Mouse (Mus musculus) cerebellum, adult 9-10 months (tissue): ENCODE data around the gene Mical3.

ENCODE experiments used
- DNase-seq: peaks from one replicate; pipeline ENCODE4 v3.0.0; 2022

Gene Mical3

DNA sequence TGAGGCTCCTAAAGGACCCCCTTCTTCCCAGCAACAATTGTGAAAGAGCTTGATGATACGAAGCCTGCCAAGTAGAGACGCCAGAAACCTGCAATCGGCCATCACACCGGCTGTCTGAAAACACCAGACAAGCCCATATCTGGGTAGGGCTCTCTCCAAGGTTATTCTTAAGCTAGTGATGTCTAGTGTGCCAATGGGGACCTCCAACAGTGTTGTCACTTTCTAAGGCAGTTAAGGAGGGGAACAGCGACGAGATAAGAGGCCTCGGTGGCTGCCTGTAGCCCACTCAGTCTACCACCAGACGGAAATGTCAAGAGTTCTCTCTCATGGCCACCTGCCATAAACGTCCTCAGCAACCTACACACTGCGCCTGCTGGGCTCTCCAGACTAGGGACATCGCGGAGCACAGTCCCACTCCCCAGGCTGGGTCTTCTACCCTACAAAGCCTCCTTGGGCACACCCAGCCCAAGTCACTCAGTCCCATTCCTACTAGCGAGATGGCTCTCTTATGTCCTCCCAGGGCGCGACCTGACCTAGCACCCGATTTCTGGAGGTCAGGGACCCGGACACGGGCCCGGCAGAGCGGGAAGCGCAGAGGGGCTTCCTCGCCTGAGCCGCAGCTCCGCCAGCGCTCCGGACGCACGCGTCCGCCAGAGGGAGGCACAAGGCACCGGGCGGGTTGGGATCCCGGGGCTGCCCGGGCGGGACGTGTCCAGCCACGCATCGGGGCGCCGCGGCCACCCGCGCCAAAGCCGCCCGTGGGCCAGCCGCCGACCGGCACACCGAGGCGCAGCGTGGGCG, 21.4 kb downstream of the Mical3 start:
- peak; percentile 75 for DNase-seq

DNA sequence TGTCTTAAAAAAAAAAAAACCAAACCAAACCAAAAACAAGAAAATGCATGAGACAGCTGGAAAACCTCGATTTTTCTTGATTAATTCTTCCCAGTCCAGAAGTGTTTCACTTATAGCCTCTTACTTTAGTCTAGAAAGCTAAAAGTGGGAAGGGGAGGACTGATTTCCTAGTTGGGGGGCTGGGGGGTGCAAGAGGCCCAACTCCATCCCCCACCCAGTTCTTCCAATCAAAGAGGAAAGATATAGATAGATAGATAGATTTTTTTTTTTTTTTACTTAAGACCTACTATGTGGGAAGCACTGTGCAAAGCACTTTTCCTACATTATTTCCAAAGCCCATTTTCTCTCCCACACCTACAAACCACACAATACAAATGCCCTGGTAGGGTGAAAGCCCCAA, 22.7 kb downstream of the Mical3 start:
- DNase-seq: no peak

DNA sequence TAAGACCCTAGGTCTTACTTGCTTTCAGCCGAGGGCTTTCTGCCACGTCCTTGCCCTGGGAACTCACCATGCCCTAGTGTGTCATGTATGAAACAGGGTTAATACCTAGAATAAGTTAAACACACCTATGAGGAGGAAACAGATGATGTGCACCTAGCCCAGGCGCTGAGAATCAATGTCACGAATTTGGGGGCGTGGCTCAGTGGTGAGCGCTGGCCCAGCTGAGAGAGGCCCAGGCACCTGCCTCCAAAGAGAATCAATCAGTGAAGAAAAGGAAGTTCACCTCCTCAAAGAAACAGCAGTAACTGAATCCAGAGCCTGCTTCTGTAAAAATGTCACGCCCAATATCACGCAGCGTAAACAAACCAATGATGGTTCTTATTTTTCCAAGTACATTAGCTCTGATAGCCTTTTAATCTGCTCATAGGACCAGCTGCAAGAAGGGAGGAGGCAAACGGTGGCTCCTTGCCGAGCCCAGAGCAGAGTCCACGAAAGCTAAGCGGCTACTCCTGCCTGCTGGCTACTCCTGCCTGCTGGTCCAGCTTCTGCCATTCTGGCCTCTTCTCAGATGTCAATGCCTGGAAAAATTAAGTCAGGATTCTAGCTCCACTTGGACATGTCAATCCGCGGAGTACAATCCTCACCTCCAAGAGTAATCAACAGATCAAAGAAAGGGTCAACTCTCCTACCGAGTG, 23.9 kb downstream of the Mical3 start:
- DNase-seq: peak; percentile 70

DNA sequence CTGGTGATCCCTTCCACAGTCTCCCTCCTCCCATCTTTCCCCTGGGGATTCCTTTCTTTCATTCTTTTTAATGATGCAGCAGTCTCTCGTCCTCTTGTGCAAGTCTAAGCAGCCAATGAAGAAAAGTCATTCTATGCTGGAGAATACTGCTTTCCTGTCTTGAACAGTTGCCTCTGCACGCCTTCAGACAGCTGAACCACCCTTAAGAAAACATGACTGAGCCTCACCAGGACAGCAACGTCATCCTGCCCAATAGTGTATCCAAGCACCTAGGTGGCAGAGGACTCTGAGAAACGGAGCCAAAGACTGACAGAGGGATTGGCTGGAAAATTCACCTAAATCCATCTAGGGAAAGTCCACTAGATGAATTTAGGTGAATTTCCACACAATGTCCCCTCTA, 25.1 kb downstream of the Mical3 start:
- DNase-seq: peak; percentile 41

DNA sequence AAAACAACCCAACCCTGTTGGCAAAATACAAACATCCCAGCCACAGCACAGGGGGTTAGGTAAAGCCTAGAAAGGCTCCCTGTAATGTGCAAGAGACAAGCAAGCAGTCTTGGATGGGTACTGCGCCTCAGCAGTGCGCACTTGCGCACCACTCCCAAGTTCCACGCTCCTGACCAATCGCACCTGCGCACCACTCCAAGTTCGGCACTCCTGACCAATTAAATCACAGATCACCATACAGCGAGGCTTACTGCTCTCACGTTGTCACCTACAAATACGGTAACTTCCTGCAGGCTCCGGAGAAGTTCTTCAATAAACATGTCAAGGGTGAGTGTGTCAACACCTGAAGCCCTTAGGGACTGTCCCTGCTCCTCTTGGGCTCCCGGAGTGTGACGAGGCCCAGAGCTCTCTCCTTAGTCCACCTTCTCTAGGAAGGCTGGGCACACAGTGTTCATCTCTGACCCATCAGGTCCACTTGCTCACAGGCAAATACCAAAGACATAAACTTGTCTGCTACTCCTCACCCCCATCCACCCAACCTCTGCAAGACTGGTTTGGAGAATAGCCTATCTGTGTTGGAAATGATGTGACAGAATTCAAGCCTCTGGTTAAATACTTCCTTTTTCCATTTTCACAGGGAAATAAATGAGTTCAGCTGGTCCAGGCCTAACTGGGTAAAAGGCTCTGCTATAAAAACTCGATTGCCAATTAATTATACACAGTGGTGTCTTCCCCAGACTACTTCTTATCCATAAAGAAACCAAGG, 27.2 kb downstream of the Mical3 start:
- no peak for DNase-seq

DNA sequence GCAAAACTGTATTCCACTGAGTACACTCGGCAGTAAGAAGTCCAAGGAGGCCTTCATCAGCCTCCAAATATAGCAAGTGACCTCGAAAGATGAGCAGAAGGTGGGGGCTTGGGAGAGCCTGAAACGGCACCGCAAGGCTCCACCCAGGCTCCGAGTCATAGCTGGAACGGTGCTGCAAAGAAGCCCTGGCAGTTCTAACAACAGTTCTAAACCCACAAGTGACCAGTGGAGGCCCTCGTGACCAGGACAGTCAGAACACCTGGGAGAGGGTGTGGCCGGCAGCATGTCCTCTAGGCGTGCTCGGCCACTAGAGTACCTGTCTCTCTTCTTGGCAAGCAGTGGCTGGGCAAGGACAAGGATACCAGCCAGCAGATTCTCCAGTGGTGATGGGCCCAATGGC, 27.9 kb downstream of the Mical3 start:
- peak; percentile 46 for DNase-seq

DNA sequence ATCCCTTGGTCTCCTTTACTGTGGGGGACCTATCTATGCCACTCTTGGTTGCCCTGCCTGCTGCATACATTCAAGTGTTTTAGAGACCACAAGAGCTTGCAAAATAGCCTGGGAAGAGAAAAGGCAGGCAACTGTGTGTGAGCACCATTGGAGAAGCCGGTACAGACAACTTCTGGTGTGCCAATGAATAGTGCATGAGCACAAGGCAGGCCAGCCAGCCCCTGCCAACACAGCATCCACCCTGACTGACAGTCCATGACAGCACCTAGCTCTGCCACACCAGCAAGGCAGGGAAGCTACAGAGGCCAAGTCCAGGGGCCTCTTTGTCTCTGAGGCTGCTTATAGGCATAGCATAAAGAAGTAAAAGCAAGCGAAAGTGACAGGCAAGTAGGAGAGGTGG, 28.7 kb downstream of the Mical3 start:
- no peak for DNase-seq

DNA sequence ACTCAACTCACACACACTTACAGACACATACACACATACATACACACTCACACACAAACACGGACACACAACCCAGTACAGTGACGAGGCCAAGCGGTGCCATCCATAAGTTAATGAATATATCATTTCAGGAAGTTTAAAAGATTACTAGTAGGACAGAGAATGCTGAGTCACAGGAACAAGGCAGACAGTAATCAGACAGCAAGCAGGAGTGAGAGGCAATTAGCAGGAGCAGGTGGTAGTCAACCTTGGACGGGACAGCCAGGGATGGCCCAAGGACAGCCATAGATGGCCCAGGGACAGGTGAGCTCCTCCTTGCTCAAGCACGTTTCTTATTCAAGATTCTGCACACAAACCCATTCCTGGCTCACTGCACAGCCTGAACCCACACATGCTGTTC, 29.6 kb downstream of the Mical3 start:
- peak; percentile 45 for DNase-seq

DNA sequence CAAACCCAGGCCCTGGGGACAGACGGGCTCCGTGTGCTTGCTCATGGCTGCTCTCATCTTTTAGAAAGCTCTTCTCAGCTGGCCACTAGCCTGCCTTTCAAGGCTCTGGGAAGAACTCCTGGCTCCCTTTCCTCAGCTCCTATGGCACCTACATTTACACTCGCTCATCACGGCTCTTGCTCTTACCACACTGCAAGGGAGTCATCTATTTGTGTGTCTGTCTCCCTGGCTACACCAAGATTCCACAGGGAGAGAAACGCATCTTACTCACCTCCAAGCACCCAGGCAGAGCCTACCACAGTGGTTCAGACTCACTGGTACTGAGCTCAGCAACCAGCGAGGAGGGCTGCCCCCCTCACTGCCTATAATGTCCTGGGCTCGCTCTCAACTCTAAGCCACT, 31.0 kb downstream of the Mical3 start:
- no peak for DNase-seq

DNA sequence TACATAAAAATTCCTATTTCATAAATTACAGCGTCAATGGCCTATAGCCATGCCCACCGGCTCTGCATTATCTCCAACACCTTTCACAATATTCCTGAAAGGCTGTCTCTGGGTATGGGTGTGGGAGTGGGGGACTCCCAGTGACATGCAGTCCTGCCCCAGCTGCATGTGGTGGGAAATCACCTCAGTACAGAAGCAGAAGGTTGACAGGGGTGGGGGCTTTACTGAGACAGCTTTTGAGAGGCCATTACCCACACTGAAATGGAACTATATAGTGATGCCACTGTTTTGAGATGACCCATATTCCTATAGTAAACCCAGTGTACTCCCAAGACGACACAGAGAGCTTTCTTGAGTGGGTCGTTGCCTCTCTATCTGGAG, 31.6 kb downstream of the Mical3 start:
- peak; percentile 43 for DNase-seq

DNA sequence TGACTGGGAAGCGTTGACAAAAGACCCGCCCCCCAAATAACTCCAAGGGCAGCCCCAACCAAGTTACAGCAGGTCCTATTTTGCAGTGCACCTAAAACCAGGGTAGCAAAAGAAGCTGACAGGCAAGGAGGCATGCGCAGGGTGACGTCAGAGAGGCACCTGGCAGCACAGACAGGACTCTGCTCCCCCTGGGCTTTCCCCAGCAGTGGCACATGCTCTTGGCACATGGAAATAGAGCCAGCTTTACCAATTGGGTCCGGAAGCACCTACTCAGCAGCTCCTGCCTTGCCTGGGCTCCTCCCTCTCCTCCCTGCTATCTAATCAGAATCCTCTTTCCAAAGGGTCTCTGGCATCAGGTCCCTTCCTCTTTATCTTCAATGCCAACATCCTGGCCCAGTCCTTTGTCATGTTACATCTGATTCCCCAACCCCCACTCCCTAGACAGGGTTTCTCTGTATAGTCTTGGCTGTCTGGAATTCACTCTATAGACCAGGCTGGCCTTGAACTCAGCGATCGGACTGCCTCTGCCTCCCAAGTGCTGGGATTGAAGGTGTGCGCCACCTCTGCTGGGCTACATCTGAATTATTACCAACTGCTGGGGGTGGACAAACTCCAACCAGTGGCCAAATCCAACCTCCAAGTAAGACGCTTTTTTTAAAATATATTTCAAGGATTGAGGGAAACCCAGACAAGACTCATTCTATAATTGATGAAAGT, 32.1 kb downstream of the Mical3 start:
- DNase-seq: peak; percentile 76

DNA sequence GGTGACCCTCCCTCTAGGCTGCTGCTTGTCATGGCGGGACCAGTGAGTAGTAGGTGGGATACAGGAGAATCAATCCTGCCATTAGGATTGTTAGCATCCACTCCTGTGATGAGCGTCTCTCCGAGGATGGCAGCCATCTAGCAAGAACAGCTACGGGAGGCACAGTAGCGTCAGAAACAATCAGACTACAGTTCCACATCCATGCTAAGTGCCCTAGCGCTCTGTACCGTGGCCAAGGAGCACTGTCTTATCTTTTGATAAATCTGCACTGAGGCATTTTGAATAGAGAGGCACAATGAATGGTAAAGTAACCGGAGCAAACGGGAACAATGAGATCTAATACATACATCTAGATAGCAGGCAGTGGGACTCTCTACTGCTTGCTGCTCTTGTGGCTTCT, 32.7 kb downstream of the Mical3 start:
- peak; percentile 40 for DNase-seq

DNA sequence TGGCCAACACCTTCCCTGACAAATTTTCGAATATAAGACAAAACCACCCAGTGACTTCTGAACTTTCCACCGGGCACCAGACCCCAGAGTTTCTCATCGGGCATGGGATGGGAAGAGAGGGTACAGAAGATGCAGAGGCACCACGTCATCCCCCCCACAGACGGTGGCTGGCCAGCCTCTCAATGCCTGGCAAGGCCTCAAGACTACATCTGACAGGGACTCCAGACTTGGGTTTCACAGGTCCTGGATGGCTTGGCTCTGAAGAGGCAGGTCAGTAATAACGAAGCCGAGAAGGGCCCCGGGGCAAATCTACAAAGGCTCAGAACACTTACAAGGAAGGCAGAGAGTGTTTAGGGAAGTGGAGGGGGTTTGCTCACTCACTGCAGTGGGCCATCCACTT, 33.9 kb downstream of the Mical3 start:
- no peak for DNase-seq

DNA sequence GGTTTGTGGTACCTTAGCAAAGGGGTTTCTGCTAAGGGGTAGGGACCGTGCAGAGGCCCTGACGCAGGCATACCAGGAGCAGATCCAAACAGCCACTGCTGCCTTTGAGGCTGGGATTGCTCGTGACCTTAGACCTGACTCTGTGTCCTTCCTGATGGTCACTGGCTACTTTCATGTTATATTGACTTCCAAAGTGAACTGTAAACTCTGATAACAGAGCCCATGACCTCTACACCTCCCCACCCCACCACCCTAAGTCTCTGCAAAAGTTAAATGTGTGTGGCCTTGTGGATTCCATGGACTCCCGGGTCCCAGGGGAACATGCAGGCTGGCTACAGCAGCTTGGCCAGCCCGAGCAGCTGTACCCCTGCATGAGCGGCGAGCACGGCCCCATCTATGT, 34.4 kb downstream of the Mical3 start:
- DNase-seq: no peak

DNA sequence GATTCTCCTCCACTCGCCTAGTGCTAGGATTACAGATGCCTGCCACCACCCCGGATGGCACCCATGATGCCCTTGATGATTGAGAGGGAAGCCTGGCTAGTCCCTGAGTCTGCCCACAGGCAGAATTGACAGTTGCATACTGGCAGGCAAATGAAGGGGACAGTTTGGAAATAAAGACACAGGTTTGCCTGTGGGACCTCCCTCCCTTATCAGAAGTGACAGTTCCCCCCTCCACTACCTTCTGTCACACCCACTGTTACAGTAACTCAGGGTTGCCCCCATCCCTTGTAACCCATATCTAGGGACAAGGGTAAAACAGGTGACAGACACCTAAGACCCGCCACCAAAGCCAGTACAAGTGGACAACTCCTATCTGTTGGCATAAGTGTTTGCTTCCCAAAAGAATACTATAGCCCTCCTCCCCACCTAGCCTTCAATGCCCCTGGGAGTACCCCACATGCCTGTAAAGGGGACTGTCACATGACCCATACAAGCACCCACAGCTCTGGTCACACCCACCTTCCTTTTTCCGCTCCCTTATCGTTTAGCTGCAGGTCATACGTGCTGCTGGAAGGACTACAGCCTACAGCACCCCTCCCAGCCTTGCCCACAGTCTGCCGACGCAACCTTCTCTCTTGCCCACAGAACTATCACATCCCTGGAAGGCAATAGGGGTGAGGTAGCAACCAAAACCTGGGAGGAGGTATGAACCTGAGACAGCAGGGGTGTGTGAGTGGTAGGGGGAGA, 37.0 kb downstream of the Mical3 start:
- no peak for DNase-seq

DNA sequence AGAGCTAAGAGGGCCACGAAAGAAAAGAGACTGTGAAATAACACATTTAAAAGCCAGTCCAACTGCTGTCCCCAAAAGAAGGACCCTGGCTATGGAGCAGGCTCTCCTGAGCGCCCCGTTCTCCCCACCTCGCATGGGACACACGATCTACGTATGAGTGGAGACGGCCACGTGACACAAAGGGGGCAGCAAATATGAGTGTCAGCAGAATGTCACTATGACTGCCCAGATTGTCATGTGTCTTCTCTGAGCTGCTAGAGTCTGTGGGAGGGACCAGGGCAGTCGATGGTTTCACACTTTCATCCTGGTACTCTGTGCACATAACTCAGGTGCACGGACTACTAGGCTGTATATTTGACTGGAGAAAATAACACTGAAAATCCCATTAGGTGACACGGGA, 40.0 kb downstream of the Mical3 start:
- no peak for DNase-seq

DNA sequence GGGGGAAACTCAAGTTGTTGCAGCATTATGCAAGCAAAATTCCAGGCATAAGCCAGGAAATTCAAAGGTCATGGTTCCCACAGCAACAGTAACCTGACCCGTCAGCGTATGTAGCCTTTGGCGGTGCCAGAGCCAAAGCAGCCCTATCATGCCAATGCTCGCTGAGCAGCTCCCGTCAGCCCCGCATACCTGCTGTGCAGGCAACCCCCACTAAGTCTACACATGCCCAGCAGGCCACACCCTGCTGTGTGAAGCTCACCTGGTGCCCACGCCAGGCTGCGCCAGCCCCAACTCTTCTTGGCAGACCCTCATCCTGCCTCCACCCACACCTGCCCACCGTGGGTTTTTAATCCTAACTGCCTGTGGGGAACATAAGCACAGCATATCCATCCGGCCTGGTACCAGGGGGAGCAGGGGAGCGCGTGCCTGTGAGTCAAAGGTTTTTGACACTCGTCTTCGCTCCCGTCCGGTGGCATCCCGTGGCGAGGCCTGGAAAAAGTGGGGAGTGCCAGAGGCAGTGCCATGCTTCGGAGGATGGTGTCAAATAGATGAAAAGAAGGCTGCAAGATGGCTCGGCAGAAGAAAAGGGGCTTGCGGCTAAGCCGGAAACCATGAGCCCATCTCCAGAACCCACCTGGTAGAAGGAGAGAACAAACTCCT, 43.1 kb downstream of the Mical3 start:
- DNase-seq: peak; percentile 83

DNA sequence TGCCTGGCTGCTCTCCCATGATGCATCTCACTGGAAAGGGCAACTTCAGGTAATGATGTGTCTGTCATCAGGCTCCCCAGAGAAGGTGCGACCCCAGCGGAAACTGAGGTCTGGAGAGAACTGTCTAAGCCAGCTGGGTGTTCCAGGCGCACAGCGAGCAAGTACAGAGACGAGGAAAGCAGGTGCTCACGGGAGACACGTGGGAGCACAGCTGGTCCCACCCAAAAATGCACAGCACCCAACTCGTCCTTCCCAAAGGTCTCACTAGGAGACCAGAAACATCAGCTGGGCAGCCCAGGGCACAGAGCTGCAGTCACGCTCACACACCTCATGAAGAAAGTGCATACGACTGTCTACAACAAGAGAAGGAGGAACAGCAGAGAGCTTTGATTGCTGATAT, 43.7 kb downstream of the Mical3 start:
- no peak for DNase-seq

DNA sequence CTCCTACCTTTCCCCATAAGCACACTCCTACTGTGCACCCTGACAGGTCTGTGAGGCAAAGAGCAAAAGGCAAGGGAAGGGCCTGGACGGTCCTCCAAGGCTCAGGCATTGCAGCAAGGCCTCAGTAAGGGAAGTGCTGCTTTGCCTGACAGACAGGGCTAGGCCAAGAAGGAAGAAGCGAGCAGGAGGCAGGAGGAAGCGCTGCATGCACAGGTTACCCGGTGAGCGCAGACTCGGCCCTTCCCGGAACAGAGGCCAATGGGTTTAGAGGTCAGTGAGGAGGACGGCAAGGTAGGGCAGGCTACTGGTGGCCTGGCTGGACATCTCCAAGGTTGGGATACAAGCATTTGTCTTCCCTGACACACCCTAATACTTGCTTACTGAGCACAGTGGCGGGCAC, 44.6 kb downstream of the Mical3 start:
- DNase-seq: no peak

DNA sequence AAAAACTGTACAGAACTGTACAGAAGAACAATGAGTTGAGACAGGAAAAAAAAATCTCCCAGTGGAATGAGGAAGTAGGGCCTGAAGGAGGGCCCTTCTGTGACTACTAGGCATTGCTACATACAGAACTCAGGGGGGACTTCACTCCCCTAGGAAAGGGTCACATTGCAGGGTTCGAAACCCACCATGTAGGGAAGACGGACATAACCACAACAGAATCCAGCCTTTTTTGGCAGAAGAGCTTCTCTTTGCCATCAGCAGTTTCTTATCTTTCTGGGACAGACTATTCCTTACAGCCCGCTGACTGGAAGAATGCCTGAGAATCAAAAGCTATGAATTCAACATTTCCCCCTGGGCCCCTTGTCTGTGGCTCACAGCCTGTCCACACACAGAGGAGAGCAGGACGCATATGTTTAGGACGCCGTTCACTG, 46.7 kb downstream of the Mical3 start:
- DNase-seq: no peak

DNA sequence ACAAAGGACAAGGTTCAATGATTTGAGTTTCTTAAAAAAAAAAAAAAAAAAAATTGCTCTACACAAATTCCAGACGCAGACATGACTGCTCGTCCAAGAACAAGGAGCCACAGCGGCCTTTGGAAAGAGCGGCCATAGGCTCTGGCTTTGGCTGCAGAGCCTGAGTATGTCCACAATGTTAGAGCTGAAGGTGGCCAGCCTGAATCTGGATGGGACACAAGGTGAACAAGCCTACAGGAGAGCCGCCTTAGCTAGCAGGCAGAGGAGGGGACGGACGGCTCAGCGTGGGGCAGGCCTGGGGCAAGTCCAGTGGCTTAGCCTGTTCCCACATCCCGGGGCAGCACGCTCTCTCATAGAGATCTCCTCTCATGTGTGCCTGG, 48.7 kb downstream of the Mical3 start:
- no peak for DNase-seq
